Mouse (Mus musculus) CH12.LX (cell line): ENCODE measurements around the gene Rpp14. TPM values are rescaled to one million over a fixed set of nuclear protein-coding genes. Genes with fewer than 3 reads are reported as not detected.

Experiments
- DNase-seq: peaks from one replicate; pipeline ENCODE4 v3.0.0-alpha.2; 2013; ENCODE audit errors: extremely low read depth
- H3K27ac ChIP-seq: 2 replicates; pipeline ENCODE4 v1.5.1; 2012; ENCODE audit warnings: low read depth, mild to moderate bottlenecking, control low read depth, moderate library complexity; ENCODE audit not compliant: insufficient read depth
- H3K27me3 ChIP-seq: replicated peaks from 2 replicates; pipeline ENCODE3; 2012; ENCODE audit warnings: inconsistent platforms
- H3K36me3 ChIP-seq, 2 experiments: replicated peaks in 1 of 2; 2 replicates each; pipeline versions ENCODE3 to v1.6.1; 2012; ENCODE audit warnings: inconsistent platforms in 1 of 2, low read length in 1 of 2, mild to moderate bottlenecking in 1 of 2, mixed read lengths in 1 of 2, moderate library complexity in 1 of 2; ENCODE audit not compliant: control insufficient read depth in 1 of 2, insufficient read depth in 1 of 2
- H3K4me1 ChIP-seq, 2 experiments: 2 replicates each; pipeline ENCODE4 v1.6.1; 2012; ENCODE audit warnings: inconsistent platforms in 1 of 2, moderate library complexity in 1 of 2; ENCODE audit not compliant: insufficient read depth in 2 of 2, control insufficient read depth in 1 of 2
- H3K4me2 ChIP-seq: 2 replicates; pipeline ENCODE4 v1.6.1; 2012; ENCODE audit warnings: low read depth, mild to moderate bottlenecking, control low read depth; ENCODE audit not compliant: poor library complexity, insufficient read depth, severe bottlenecking
- H3K4me3 ChIP-seq, 3 experiments: fragments of 150-350 bp in 1 of 3; sonication (generic) in 1 of 3; replicated peaks in 1 of 3; 2 replicates each; pipeline versions ENCODE3 to v1.5.1; 2011 to 2012; ENCODE audit warnings: low read depth in 2 of 3, low read length in 2 of 3, mild to moderate bottlenecking in 2 of 3, moderate library complexity in 2 of 3, control low read depth in 1 of 3, improper control_type of control experiment in 1 of 3, inconsistent platforms in 1 of 3, mixed read lengths in 1 of 3; ENCODE audit not compliant: poor library complexity in 1 of 3
- H3K79me2 ChIP-seq: replicated peaks from 2 replicates; pipeline ENCODE4 v1.6.1; 2012; ENCODE audit warnings: mild to moderate bottlenecking, moderate library complexity; ENCODE audit not compliant: control insufficient read depth, poor library complexity, insufficient read depth, severe bottlenecking; ENCODE audit errors: extremely low read depth
- H3K9ac ChIP-seq: 2 replicates; pipeline ENCODE4 v1.6.1; 2012; ENCODE audit warnings: low read depth, mild to moderate bottlenecking, control low read depth, moderate library complexity; ENCODE audit not compliant: insufficient read depth
- H3K9me3 ChIP-seq: replicated peaks from 2 replicates; pipeline ENCODE3; 2012; ENCODE audit warnings: low read length, inconsistent platforms, mixed read lengths
- E2F4 ChIP-seq: IDR thresholded peaks from 2 replicates; pipeline ENCODE4 v1.6.1; 2011; ENCODE audit warnings: low read depth, low read length, improper control_type of control experiment; ENCODE audit not compliant: insufficient replicate concordance
- ELF1 ChIP-seq: IDR thresholded peaks from 2 replicates; pipeline ENCODE4 v1.6.1; 2014; ENCODE audit warnings: low read depth, mild to moderate bottlenecking, inconsistent platforms, low read length, improper control_type of control experiment
- ETS1 ChIP-seq: conservative IDR thresholded peaks from 2 replicates; pipeline ENCODE4 v1.6.1; 2012; ENCODE audit warnings: low read depth, mild to moderate bottlenecking, inconsistent platforms, low read length, improper control_type of control experiment, moderate library complexity
- MAFK ChIP-seq: IDR thresholded peaks from 2 replicates; pipeline ENCODE4 v1.6.1; 2011; ENCODE audit warnings: low read length, improper control_type of control experiment; ENCODE audit not compliant: insufficient replicate concordance
- MAX ChIP-seq: IDR thresholded peaks from 2 replicates; pipeline ENCODE4 v1.6.1; 2011; ENCODE audit warnings: low read length, improper control_type of control experiment
- MYC ChIP-seq: IDR thresholded peaks from 2 replicates; pipeline ENCODE4 v1.6.1; 2011; ENCODE audit warnings: low read depth, mild to moderate bottlenecking, improper control_type of control experiment, low read length
- NELFE ChIP-seq: IDR thresholded peaks from 2 replicates; pipeline ENCODE4 v1.6.1; 2011; ENCODE audit warnings: low read depth, low read length, improper control_type of control experiment
- NRF1 ChIP-seq: IDR thresholded peaks from 2 replicates; pipeline ENCODE4 v1.6.1; 2014; ENCODE audit warnings: low read depth, mild to moderate bottlenecking, inconsistent platforms, low read length, improper control_type of control experiment, moderate library complexity
- PAX5 ChIP-seq: IDR thresholded peaks from 2 replicates; pipeline ENCODE4 v1.6.1; 2012; ENCODE audit warnings: low read length, inconsistent platforms, mixed read lengths
- POLR2A ChIP-seq: IDR thresholded peaks from 2 replicates; pipeline ENCODE4 v1.6.1; 2011; ENCODE audit warnings: low read depth, mild to moderate bottlenecking, improper control_type of control experiment, low read length
- POLR2AphosphoS2 ChIP-seq: IDR thresholded peaks from 2 replicates; pipeline ENCODE4 v1.6.1; 2011; ENCODE audit warnings: low read depth, low read length, improper control_type of control experiment
- SIN3A ChIP-seq: IDR thresholded peaks from 2 replicates; pipeline ENCODE4 v1.6.1; 2012; ENCODE audit warnings: low read length, improper control_type of control experiment, inconsistent platforms
- TBP ChIP-seq: conservative IDR thresholded peaks from 2 replicates; pipeline ENCODE4 v1.6.1; 2011; ENCODE audit warnings: low read depth, low read length, improper control_type of control experiment
- TCF12 ChIP-seq: IDR thresholded peaks from 2 replicates; pipeline ENCODE4 v1.6.1; 2014; ENCODE audit warnings: low read depth, mild to moderate bottlenecking, inconsistent platforms, low read length, improper control_type of control experiment
- USF2 ChIP-seq: conservative IDR thresholded peaks from 2 replicates; pipeline ENCODE4 v1.6.1; 2011; ENCODE audit warnings: low read depth, low read length, improper control_type of control experiment
- ZMIZ1 ChIP-seq: IDR thresholded peaks from 2 replicates; pipeline ENCODE4 v1.6.1; 2012; ENCODE audit warnings: low read depth, mild to moderate bottlenecking, inconsistent platforms, low read length, improper control_type of control experiment
- ZNF384 ChIP-seq: IDR thresholded peaks from 2 replicates; pipeline ENCODE4 v1.6.1; 2012; ENCODE audit warnings: low read depth, low read length, improper control_type of control experiment, inconsistent platforms
- dilution Hi-C: fragments of 300-500 bp; cut with MboI; formaldehyde crosslinking; loops from 2 replicates; pipeline ENCODE4 v1.14.3; 2020; ENCODE audit warnings: low sequenced_read_pairs; ENCODE audit not compliant: extremely low pct_unique_long_range_greater_than_20kb, extremely low pct_ligation_motif_present
- in situ Hi-C: fragments of 300-500 bp; cut with MboI; formaldehyde crosslinking; loops from 3 replicates; pipeline ENCODE4 v1.14.3; 2019; ENCODE audit warnings: low sequenced_read_pairs, low pct_ligation_motif_present, low pct_unique_long_range_greater_than_20kb, mixed read lengths
- polyA plus RNA-seq: library from polyadenylated mRNA; unstranded; fragments of >175 nt; gene quantifications from 2 replicates; pipeline ENCODE4 v1.2.1, GENCODE M21; 2012; ENCODE audit warnings: low read depth; ENCODE audit not compliant: insufficient read length
- total RNA-seq, 2 experiments: library from RNA; depleted of rRNA; stranded (reverse); fragments of 300-350 nt in 1 of 2; fragments of >200 nt in 1 of 2; gene quantifications; 2 replicates each; pipeline ENCODE4 v1.2.3; 2012 to 2014

The Rpp14 gene
- total and polyA plus RNA-seq, 3 experiments, result 32.4 to 140 (median 101) TPM

GRCm38 (mm10) chr14:8114306-8114705, 34.1 kb downstream of the Rpp14 start (continued):
- no peak for TF ChIP-seq PAX5
- peak; percentile 74; the same call in 1 of the 2 replicates for TF ChIP-seq TBP
- TF ChIP-seq MAX, result no peak
- TF ChIP-seq ZMIZ1, result peak; percentile 56; the same call in 1 of the 2 replicates
- TF ChIP-seq ETS1, result peak; percentile 94
- TF ChIP-seq NELFE, result no peak
- TF ChIP-seq ZNF384, result peak; percentile 82
- no peak for TF ChIP-seq USF2
- peak; percentile 84; the same call in 1 of the 2 replicates for TF ChIP-seq MYC
- TF ChIP-seq SIN3A, result peak; percentile 75
- peak; percentile 84; the same call in 1 of the 2 replicates for TF ChIP-seq TCF12
- no peak for TF ChIP-seq NRF1
- peak; percentile 44; the same call in 1 of the 2 replicates for TF ChIP-seq POLR2A
- no peak for TF ChIP-seq POLR2AphosphoS2
- TF ChIP-seq, all 38 proteins: peak for 22

GRCm38 (mm10) chr14:8114756-8115155, 34.6 kb downstream of the Rpp14 start:
- TF ChIP-seq ZMIZ1, result 0 out of 2 replicates have a peak, but pooled peaks have one; percentile 12
- no peak for TF ChIP-seq ETS1
- peak; percentile 14; the same call in 1 of the 2 replicates for TF ChIP-seq E2F4
- Histone ChIP-seq H3K9me3 (peaks cover 2% of the 10 kb centered on the region), H3K9ac (peak overlapping the region; percentile 9; the same call in 1 of the 2 replicates), H3K79me2 (peaks cover 6% of the 10 kb centered on the region; the same call in 1 of the 2 replicates), H3K27me3 (no peaks in the 10 kb centered on the region), H3K4me2 (peak overlapping the region; percentile 35; the same call in 1 of the 2 replicates), H3K4me1 (peaks cover 30 to 84% of the 10 kb centered on the region in 2 experiments), H3K27ac (peak overlapping the region; percentile 57), H3K4me3 (peak overlapping the region in 1 of 3 experiments; percentile 4), H3K36me3 (peaks cover 0 to 38% of the 10 kb centered on the region in 2 experiments)
- in situ Hi-C loops (no loop called here), dilution Hi-C loops (no loop called here)
- no peak for DNase-seq

GRCm38 (mm10) chr14:8115772-8116171, 35.6 kb downstream of the Rpp14 start:
- Histone ChIP-seq H3K36me3 (peaks cover 2 to 39% of the 10 kb centered on the region in 2 experiments), H3K27ac (peak overlapping the region; percentile 23), H3K79me2 (peaks cover 6% of the 10 kb centered on the region; the same call in 1 of the 2 replicates), H3K9ac (no peak overlapping the region), H3K4me2 (peak overlapping the region; percentile 5; the same call in 1 of the 2 replicates), H3K9me3 (no peaks in the 10 kb centered on the region), H3K27me3 (no peaks in the 10 kb centered on the region), H3K4me1 (peaks cover 30 to 94% of the 10 kb centered on the region in 2 experiments), H3K4me3 (no peak overlapping the region)
- in situ Hi-C loops, result no loop called here
- TF ChIP-seq NELFE, result no peak
- TF ChIP-seq MAFK, result no peak
- TF ChIP-seq ETS1, result no peak
- no peak for TF ChIP-seq POLR2AphosphoS2
- no peak for TF ChIP-seq ELF1
- DNase-seq, result no peak
- dilution Hi-C loops, result no loop called here
